Mouse (Mus musculus) ES-Bruce4 (cell line): ENCODE measurements around the gene Mt4.

Experiments
- CTCF ChIP-seq: IDR thresholded peaks from one replicate; pipeline ENCODE4 v1.8.1; 2011; ENCODE audit warnings: low read depth, low read length
- EP300 ChIP-seq: IDR thresholded peaks from 2 replicates; pipeline ENCODE4 v1.6.1; 2011; ENCODE audit warnings: low read depth, low read length; ENCODE audit not compliant: insufficient read depth
- POLR2A ChIP-seq: IDR thresholded peaks from one replicate; pipeline ENCODE4 v1.8.1; 2011; ENCODE audit warnings: low read length; ENCODE audit not compliant: insufficient read depth

GRCm38 (mm10) chr8:94132096-94132495 lies 4.9 kb upstream of the Mt4 start:
- no peak for TF ChIP-seq CTCF
- TF ChIP-seq POLR2A, result no peak
- TF ChIP-seq EP300, result no peak
